Mouse (Mus musculus) CH12.LX (cell line): ENCODE measurements at regions not wholly inside any gene's neighbourhood (a gene's known extent, or its start where the extent isn't known, plus 50 kb on each side); places are given as distances from the start of the nearest gene placed in this dataset.

Experiments used
- DNase-seq: peaks from one replicate; pipeline ENCODE4 v3.0.0-alpha.2; 2013; ENCODE audit errors: extremely low read depth
- H3K27ac ChIP-seq: 2 replicates; pipeline ENCODE4 v1.5.1; 2012; ENCODE audit warnings: low read depth, mild to moderate bottlenecking, control low read depth, moderate library complexity; ENCODE audit not compliant: insufficient read depth
- H3K27me3 ChIP-seq: replicated peaks from 2 replicates; pipeline ENCODE3; 2012; ENCODE audit warnings: inconsistent platforms
- H3K36me3 ChIP-seq, 2 experiments: replicated peaks in 1 of 2; 2 replicates each; pipeline versions ENCODE3 to v1.6.1; 2012; ENCODE audit warnings: inconsistent platforms in 1 of 2, low read length in 1 of 2, mild to moderate bottlenecking in 1 of 2, mixed read lengths in 1 of 2, moderate library complexity in 1 of 2; ENCODE audit not compliant: control insufficient read depth in 1 of 2, insufficient read depth in 1 of 2
- H3K4me1 ChIP-seq, 2 experiments: 2 replicates each; pipeline ENCODE4 v1.6.1; 2012; ENCODE audit warnings: inconsistent platforms in 1 of 2, moderate library complexity in 1 of 2; ENCODE audit not compliant: insufficient read depth in 2 of 2, control insufficient read depth in 1 of 2
- H3K4me2 ChIP-seq: 2 replicates; pipeline ENCODE4 v1.6.1; 2012; ENCODE audit warnings: low read depth, mild to moderate bottlenecking, control low read depth; ENCODE audit not compliant: poor library complexity, insufficient read depth, severe bottlenecking
- H3K4me3 ChIP-seq, 3 experiments: fragments of 150-350 bp in 1 of 3; sonication (generic) in 1 of 3; replicated peaks in 1 of 3; 2 replicates each; pipeline versions ENCODE3 to v1.5.1; 2011 to 2012; ENCODE audit warnings: low read depth in 2 of 3, low read length in 2 of 3, mild to moderate bottlenecking in 2 of 3, moderate library complexity in 2 of 3, control low read depth in 1 of 3, improper control_type of control experiment in 1 of 3, inconsistent platforms in 1 of 3, mixed read lengths in 1 of 3; ENCODE audit not compliant: poor library complexity in 1 of 3
- H3K79me2 ChIP-seq: replicated peaks from 2 replicates; pipeline ENCODE4 v1.6.1; 2012; ENCODE audit warnings: mild to moderate bottlenecking, moderate library complexity; ENCODE audit not compliant: control insufficient read depth, poor library complexity, insufficient read depth, severe bottlenecking; ENCODE audit errors: extremely low read depth
- H3K9ac ChIP-seq: 2 replicates; pipeline ENCODE4 v1.6.1; 2012; ENCODE audit warnings: low read depth, mild to moderate bottlenecking, control low read depth, moderate library complexity; ENCODE audit not compliant: insufficient read depth
- H3K9me3 ChIP-seq: replicated peaks from 2 replicates; pipeline ENCODE3; 2012; ENCODE audit warnings: low read length, inconsistent platforms, mixed read lengths
- CTCF ChIP-seq, 2 experiments: IDR thresholded peaks in 1 of 2; conservative IDR thresholded peaks in 1 of 2; 2 replicates each; pipeline ENCODE4 v1.5.1; 2011 to 2012; ENCODE audit warnings: low read depth in 2 of 2, low read length in 2 of 2, improper control_type of control experiment in 1 of 2, inconsistent platforms in 1 of 2, mild to moderate bottlenecking in 1 of 2, moderate library complexity in 1 of 2
- E2F4 ChIP-seq: IDR thresholded peaks from 2 replicates; pipeline ENCODE4 v1.6.1; 2011; ENCODE audit warnings: low read depth, low read length, improper control_type of control experiment; ENCODE audit not compliant: insufficient replicate concordance
- EP300 ChIP-seq: IDR thresholded peaks from 2 replicates; pipeline ENCODE4 v1.6.1; 2011; ENCODE audit warnings: low read length, improper control_type of control experiment
- ETS1 ChIP-seq: conservative IDR thresholded peaks from 2 replicates; pipeline ENCODE4 v1.6.1; 2012; ENCODE audit warnings: low read depth, mild to moderate bottlenecking, inconsistent platforms, low read length, improper control_type of control experiment, moderate library complexity
- IRF4 ChIP-seq: IDR thresholded peaks from 2 replicates; pipeline ENCODE4 v1.6.1; 2014; ENCODE audit warnings: low read depth, mild to moderate bottlenecking, inconsistent platforms, low read length, improper control_type of control experiment
- JUN ChIP-seq: IDR thresholded peaks from 2 replicates; pipeline ENCODE4 v1.6.1; 2011; ENCODE audit warnings: low read depth, mild to moderate bottlenecking, low read length, improper control_type of control experiment, moderate library complexity; ENCODE audit not compliant: insufficient read depth
- MAFK ChIP-seq: IDR thresholded peaks from 2 replicates; pipeline ENCODE4 v1.6.1; 2011; ENCODE audit warnings: low read length, improper control_type of control experiment; ENCODE audit not compliant: insufficient replicate concordance
- MAX ChIP-seq: IDR thresholded peaks from 2 replicates; pipeline ENCODE4 v1.6.1; 2011; ENCODE audit warnings: low read length, improper control_type of control experiment
- MXI1 ChIP-seq: IDR thresholded peaks from 2 replicates; pipeline ENCODE4 v1.6.1; 2011; ENCODE audit warnings: mild to moderate bottlenecking, low read depth, low read length, improper control_type of control experiment
- NELFE ChIP-seq: IDR thresholded peaks from 2 replicates; pipeline ENCODE4 v1.6.1; 2011; ENCODE audit warnings: low read depth, low read length, improper control_type of control experiment
- NRF1 ChIP-seq: IDR thresholded peaks from 2 replicates; pipeline ENCODE4 v1.6.1; 2014; ENCODE audit warnings: low read depth, mild to moderate bottlenecking, inconsistent platforms, low read length, improper control_type of control experiment, moderate library complexity
- POLR2AphosphoS2 ChIP-seq: IDR thresholded peaks from 2 replicates; pipeline ENCODE4 v1.6.1; 2011; ENCODE audit warnings: low read depth, low read length, improper control_type of control experiment
- RAD21 ChIP-seq: IDR thresholded peaks from 2 replicates; pipeline ENCODE4 v1.6.1; 2011; ENCODE audit warnings: low read depth, mild to moderate bottlenecking, low read length, improper control_type of control experiment, moderate library complexity
- RCOR1 ChIP-seq: conservative IDR thresholded peaks from 2 replicates; pipeline ENCODE4 v1.6.1; 2012; ENCODE audit warnings: low read depth, mild to moderate bottlenecking, inconsistent platforms, low read length, improper control_type of control experiment
- TBP ChIP-seq: conservative IDR thresholded peaks from 2 replicates; pipeline ENCODE4 v1.6.1; 2011; ENCODE audit warnings: low read depth, low read length, improper control_type of control experiment
- UBTF ChIP-seq: IDR thresholded peaks from 2 replicates; pipeline ENCODE4 v1.6.1; 2012; ENCODE audit warnings: low read depth, mild to moderate bottlenecking, inconsistent platforms, low read length, improper control_type of control experiment, moderate library complexity
- USF1 ChIP-seq: IDR thresholded peaks from 2 replicates; pipeline ENCODE4 v1.6.1; 2014; ENCODE audit warnings: low read depth, mild to moderate bottlenecking, inconsistent platforms, low read length, improper control_type of control experiment
- ZC3H11A ChIP-seq: IDR thresholded peaks from 2 replicates; pipeline ENCODE4 v1.6.1; 2012; ENCODE audit warnings: low read depth, mild to moderate bottlenecking, inconsistent platforms, low read length, improper control_type of control experiment
- ZMIZ1 ChIP-seq: IDR thresholded peaks from 2 replicates; pipeline ENCODE4 v1.6.1; 2012; ENCODE audit warnings: low read depth, mild to moderate bottlenecking, inconsistent platforms, low read length, improper control_type of control experiment
- dilution Hi-C: fragments of 300-500 bp; cut with MboI; formaldehyde crosslinking; loops from 2 replicates; pipeline ENCODE4 v1.14.3; 2020; ENCODE audit warnings: low sequenced_read_pairs; ENCODE audit not compliant: extremely low pct_unique_long_range_greater_than_20kb, extremely low pct_ligation_motif_present
- in situ Hi-C: fragments of 300-500 bp; cut with MboI; formaldehyde crosslinking; loops from 3 replicates; pipeline ENCODE4 v1.14.3; 2019; ENCODE audit warnings: low sequenced_read_pairs, low pct_ligation_motif_present, low pct_unique_long_range_greater_than_20kb, mixed read lengths

- Histone ChIP-seq H3K27me3 (no peaks in the 10 kb centered on the region), H3K27ac (no peak overlapping the region), H3K79me2 (no peaks in the 10 kb centered on the region), H3K9ac (no peak overlapping the region), H3K4me3 (no peak overlapping the region), H3K4me1 (peaks cover 2 to 27% of the 10 kb centered on the region in 2 experiments; a peak in 3 of 4 replicates), H3K9me3 (no peaks in the 10 kb centered on the region), H3K36me3 (no peaks in the 10 kb centered on the region), H3K4me2 (no peak overlapping the region)
- dilution Hi-C loops (no loop called here), in situ Hi-C loops (no loop called here)
- no peak for DNase-seq
- TF ChIP-seq NELFE, result no peak
Measured at GRCm38 (mm10) chr13:102579638-102580037, 113.7 kb upstream of the Cd180 start.

GRCm38 (mm10) chr13:102583984-102584645 is 109.2 kb upstream of the Cd180 start:
- TF ChIP-seq UBTF (no peak), MAFK (no peak), EP300 (no peak), ZC3H11A (no peak), MAX (no peak), RCOR1 (no peak), USF1 (no peak), NRF1 (no peak), POLR2AphosphoS2 (no peak), IRF4 (no peak), TBP (no peak), CTCF (conservative IDR thresholded peaks at IDR 0.05 in 1 of 2, IDR thresholded peaks at IDR 0.05 in 1 of 2; ENCODE audit: low read depth in 2 of 2, low read length in 2 of 2) (no peak), E2F4 (no peak), ZMIZ1 (no peak), MXI1 (no peak), RAD21 (no peak), ETS1 (no peak), JUN (no peak)
- DNase-seq, result no peak
- peaks cover 2 to 16% of the 10 kb centered on the region in 2 experiments; a peak in 3 of 4 replicates for H3K4me1 ChIP-seq
- H3K4me3 ChIP-seq, result no peak overlapping the region
- H3K4me2 ChIP-seq, result no peak overlapping the region
- in situ Hi-C loops, result no loop called here
- H3K36me3 ChIP-seq, result no peaks in the 10 kb centered on the region
- no peaks in the 10 kb centered on the region for H3K27me3 ChIP-seq
- no peaks in the 10 kb centered on the region for H3K79me2 ChIP-seq
- dilution Hi-C loops, result no loop called here
- no peaks in the 10 kb centered on the region for H3K9me3 ChIP-seq
- H3K27ac ChIP-seq, result no peak overlapping the region
- no peak overlapping the region for H3K9ac ChIP-seq
